Mouse (Mus musculus) retina, adult 2 months (tissue): ENCODE measurements around the gene Frmd4a.
"Not testable (repeated sequence)": the region's sequence is repeated elsewhere in the genome, so short reads cannot be mapped to it uniquely, and the experiment has no call there.

Experiments
- DNase-seq: peaks from one replicate; pipeline ENCODE4 v3.0.0-alpha.2; 2012; ENCODE audit warnings: low read depth, low spot score

Gene Frmd4a

DNA sequence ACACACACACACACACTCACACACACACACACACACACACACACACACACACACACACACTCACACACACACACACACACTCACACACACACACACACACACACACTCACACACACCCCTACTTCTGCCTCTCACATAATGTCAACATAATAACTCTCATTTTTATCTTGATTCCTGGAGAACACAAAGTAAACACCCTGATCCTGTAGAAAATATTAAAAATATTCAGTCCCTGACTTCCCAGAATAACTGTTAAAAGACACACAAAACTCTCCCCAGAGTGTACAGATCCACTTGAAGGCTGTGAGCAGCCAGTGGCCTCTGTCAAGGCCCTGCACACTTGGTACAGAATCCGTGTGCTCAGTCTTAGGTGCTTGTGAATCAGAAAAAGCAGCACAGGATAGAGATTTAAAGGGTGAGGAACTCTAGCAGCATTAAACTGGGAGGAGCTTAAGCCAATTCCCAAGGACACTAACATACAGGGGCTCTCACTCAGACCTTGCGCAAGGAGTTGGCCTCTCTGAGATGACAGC, 597.6 kb downstream of the Frmd4a start:
- no peak for DNase-seq

DNA sequence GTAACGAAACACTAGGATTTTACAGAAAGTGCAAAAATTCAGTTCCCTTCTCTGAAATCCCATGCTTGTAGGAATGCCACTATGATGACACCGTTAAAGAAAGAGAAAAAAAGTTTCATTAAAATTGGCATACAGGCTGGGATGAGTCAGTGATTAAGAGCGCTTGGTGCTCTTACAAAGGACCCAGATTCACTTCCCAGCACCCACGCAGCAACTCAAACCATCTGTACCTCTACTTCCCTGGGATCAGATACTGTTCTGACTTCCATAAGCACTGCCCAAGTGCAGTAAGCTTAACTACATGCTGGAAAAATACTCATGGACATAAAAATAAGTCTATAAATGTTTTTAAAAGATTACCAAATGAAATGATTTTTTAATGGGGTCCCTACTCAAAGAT, 599.5 kb downstream of the Frmd4a start:
- DNase-seq: no peak

DNA sequence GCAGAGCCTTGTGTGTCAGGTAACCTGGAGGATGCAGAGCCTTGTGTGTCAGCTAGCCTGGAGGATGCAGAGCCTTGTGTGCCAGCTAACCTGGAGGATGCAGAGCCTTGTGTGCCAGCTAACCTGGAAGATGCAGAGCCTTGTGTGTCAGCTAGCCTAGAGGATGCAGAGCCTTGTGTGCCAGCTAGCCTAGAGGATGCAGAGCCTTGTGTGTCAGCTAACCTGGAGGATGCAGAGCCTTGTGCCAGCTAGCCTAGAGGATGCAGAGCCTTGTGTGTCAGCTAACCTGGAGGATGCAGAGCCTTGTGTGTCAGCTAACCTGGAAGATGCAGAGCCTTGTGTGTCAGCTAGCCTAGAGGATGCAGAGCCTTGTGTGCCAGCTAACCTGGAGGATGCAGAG, 601.6 kb downstream of the Frmd4a start:
- not testable (repeated sequence) for DNase-seq

DNA sequence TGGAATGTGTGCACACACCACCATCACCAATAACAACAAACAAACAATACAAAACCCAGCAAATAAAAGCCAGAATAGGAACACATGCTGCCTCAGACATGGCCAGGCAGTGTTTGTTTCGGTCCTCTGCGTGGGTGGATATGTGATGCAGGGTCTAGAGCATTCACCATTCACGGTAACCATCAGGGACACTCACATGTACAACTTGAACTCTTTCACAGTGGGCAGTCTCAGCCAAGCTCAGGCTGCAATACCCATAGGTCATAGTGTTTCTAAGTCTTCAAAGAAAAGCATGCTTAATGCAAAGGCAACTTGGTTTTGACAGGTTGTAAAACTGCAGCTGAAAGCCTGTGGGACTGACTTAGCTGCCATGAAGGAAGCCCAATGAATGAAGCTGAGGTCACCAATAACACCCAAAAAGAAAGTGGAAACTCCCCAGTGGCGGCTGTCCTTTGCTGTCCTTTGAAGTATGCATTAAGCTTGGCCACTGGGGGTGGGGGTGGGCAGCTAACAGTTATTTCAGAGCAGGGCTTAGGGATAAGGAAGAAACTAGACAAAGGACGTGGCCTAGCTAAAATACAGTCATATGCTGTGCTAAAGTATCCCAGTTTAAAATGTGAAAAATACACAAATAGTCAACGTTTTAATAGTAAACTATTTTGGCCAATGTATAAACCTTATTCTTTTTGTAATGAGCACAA, 602.5 kb downstream of the Frmd4a start:
- no peak for DNase-seq

DNA sequence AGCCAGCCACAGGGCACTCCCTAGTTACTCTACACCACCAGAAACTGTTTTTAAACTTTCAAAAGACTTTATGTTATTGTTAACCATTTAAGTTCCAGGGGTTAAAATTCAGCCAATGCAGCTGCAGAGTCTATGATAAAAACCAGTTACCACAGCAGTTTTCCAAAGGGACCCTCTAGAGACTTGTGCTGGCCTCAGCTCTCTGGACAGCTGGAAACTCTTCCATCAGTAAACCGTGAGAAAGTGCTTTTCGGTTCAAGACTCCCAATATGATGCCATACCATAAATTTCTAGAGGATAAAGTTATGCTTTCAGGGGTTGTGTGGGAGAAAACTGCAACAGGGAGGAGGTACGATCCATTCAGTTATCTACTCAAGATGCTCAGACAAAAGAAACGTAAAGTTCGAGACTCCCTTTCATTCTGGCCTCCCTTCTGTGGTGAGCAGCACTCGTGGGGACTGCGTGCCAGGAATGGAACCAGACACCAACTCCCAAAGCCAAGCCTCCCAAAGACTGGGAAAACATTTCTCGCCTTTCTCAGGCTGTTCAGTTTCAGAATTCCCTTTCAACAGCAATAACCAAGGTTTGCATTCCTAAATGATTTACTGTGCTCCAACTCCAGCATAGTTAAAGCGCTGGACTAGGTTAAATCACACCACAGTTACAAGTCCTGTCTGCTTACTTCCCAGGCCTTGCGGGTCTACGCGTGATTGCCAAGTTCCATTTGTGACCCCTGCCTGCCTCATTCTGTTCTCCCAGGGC, 603.3 kb downstream of the Frmd4a start:
- no peak for DNase-seq

DNA sequence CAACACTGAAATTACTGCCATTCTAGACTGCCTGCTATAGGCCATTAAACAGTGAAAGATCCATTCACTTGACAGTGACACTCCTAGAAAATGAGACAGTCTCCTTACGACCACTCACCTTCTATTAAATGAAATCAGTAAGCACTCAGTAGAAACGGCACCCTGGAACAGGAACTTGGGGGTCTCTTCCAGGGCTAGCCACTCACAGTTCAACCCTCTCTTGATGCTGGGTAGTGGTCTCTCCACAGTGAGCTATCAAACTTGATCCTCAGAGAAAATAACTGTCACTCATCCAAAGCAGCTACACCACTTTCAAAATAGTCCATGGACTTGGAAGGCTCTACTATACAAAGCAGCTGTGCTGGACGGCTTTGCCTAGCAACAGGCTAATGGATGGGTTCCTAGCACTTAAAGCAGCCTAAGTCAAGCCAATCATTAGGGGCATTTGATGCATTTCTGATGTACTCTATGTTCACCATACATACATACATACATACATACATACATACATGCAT, 604.0 kb downstream of the Frmd4a start:
- no peak for DNase-seq

DNA sequence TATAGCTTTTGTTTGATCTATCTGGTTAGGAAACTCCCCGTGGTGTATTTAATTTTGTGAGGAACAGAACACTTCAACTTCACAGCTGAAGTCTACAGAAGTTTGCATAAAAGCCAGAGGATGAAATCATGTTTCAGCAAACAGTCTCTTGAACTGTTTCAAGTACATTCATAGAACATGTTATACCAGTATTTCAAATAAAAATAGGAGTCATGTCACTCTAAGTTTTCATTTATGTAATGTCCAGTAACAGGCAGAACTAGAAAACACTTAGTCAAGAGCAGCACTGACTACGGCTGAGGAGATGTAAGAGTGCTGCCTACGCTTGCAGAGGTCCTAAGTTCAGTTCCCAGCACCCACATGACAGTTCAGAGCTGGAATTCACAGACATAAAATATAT, 609.4 kb downstream of the Frmd4a start:
- DNase-seq: no peak

DNA sequence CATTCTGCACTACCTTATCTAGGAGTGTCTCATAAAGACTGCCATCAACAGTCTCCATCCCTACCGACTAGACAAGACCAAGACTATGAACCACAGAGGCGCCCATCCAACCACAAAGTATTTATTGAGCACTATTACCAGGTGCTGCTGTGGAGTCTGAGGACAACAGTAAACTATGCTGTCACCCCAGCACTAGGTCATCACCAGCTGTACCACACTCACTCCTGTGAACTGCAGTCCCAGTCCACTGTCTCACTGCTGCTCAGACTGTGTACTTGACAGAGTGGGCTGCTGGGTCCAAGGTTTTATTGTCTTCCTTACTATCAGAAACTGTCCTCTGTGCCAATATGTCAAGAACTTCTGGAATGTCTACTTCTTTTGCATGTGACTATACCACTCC, 611.4 kb downstream of the Frmd4a start:
- no peak for DNase-seq

DNA sequence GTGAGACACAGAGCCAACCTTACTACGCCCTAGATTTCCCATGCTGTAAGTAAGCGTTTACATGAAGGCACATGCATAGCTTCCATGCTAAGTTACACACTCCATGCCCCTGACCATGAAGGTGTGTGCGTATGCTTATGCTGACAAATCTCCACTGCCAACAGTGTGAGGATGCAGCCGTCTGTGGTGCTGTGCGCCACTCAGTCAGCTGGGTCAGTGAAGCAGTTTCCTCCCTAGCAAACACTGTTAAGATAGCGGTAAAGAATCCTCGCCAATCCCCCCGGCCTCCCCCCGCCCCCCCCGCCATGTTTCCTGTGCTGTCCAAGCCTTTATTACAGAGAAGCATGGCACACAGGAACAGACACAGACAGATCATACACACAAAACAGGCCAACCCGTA, 612.0 kb downstream of the Frmd4a start:
- DNase-seq: no peak

DNA sequence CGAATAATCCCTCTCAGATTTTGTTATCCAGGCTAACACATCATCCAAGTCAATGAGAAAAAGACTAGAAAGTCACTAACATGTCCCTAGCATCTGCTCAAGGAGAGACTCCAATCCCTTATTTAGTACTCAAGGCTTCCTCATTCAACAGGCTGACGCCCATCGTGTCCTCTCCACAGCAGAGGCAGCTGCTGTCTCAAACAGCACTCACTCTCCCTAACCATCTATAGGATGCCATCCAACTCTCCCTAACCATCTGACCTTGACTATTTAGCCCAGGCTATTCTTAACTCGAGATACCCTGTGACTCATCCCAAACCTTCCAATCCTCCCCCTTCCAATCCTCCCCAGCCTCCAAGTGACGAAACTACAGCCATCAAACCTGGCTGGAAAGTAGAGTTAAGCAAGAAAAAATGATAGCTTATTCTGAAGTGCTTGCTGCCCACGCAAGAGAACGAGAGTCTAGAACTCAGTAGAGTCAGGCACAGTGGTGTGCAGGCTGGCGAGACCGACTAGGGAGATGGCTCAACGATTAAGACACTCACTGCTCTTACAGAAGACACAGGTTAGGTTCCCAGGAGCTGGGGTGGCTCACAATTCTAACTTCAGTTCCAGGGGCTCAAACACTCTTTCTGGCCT, 612.8 kb downstream of the Frmd4a start:
- no peak for DNase-seq

DNA sequence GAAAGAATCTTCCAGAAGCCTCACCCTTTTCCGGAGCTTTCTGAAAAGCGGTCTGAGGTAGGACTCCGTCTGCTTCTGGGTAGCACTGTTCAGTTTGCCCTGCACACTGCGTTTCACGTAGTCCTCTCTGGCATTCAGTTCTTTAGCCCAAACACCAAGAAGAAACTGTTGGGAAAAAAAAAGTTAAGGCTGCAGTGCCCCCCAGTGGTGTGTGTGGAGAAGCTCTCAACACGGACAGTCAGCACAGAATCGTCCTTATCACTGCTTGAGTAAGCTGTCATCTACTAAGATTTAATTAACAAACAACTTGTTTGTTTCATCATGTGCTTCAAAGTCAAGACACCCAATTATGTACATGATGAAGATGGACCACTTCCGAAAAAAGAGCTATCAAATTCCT, 618.3 kb downstream of the Frmd4a start:
- DNase-seq: no peak

DNA sequence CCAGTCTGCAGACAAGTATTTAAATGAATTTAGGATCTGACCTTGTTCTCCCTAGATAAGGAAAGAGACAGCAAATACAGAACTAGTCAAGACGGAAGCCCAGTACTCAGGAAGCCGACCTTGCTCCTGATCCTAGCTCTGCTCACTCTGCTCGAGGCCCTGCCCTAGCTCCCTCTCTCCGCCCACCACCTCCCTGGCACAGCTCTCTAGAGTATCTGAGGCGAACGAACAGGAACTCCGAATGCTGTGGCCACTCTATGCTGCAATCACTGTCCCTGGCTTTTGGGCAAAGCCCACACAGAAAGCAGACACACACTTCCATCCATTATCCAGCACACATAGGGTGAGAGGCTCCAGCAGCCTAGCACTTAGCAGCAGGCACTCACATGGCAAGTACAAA, 619.1 kb downstream of the Frmd4a start:
- no peak for DNase-seq

DNA sequence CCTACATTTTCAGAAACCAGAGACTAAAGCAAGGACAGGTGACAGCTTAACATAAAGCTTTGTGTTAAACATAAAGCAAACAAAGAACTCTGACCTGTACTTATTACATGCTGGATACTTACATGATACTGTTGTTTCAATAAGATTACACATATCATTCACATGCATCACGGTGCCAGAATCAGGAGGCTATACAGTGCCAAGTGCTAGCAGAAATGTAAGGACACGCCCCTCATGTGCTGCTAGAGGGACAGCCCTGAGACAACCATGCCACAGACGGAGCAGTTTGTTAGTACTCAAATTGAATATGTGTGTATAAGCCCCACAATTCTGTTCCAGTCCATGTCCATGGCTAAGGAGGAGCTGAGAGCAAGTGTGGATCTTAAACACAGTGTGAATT, 620.7 kb downstream of the Frmd4a start:
- DNase-seq: no peak

DNA sequence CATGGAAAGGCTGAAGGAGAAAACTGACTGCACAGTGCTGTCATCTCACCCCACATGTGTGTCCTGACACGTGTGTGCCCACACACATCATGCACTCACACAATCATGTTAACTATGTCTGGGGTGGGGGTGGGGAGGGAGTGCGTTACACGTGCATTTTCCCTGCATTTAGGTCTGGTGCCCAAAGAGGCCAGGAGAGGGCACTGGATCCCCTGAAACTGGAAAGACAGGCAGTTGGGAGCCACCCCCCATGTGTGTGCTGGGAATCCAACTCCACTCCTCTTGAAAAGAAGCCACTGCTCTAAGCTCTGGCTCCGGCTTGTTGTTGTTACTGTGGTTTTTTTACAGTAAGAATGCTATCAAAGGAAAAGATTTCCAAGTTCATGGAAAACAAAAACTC, 627.5 kb downstream of the Frmd4a start:
- no peak for DNase-seq

DNA sequence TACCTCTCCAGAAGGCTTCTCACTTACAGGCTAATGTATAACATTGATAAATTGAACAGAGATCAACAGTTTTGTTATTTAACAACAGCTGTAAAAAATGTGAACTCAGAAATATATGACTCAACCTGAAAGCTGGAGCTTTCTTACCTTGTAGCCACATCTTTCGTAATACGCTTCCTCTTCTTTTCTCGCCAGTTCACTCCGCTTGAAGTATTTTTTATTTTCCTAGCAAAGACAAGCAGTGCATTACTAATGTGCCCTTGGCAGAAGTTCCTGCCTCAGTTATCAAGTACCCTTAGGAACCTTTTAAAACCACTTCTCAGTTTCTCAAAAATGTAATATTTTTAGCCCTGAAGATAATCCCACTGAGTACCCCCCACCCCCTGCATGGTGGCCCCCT, 630.6 kb downstream of the Frmd4a start:
- no peak for DNase-seq

DNA sequence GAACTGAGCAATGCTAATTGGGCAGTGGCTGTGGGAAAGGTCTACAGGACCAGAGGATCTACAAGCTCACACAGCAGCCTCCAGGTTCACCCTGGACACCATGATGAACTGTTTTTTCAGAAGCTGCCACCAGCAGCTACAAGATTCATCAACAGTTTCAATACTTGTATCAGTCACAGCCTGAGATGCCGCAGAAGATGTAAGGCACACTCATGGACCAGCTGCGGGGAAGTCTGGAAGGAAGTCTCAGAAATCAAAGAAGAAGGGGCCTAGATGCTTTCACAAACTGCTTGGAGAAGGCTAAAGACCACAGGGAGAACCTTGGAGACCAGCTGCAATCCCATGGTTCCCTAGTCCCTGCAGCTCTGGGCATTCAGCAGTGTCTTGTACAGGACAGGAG, 632.1 kb downstream of the Frmd4a start:
- DNase-seq: no peak

DNA sequence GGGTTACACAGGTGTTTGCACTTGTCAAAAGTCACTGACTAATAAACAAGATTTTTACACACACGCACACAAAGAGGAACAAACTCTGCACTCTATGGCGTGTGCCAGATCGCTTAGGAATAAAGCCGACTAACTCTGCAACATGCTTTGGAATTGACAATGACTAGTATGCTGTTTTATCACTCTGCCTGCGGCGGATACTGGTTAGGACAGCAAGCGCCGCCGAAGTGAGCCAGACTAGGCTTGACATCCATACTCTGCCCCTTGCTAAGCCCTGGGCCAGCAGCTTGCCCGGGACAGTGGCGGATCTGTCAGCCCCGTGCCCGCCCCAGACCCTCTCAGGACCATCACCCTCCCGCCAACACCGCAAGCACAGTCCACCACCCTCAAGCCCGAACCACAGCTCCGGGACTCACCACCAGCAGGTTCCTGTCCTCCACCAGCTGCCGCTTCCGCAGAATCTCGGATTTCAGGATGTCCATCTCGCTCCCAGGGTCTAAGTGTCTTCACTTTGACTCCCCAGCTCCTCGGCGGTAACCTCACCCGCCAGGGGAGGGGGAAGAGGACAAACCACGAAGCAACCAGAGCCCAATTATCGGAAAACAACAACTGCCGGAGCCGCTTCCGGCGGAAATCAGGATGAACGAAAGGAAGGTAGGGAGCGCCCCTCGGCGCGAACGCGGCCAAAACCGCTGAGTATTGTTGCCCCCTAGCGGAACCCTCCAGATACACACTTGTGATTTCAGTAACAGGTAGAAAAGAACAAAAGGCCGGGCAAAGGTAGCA, 634.2 kb downstream of the Frmd4a start, which contains the start of gene Prpf18:
Gene Prpf18 (minus strand): TSS at position 614 of the 786 bp plus-strand sequence.
- peak; percentile 79 for DNase-seq

DNA sequence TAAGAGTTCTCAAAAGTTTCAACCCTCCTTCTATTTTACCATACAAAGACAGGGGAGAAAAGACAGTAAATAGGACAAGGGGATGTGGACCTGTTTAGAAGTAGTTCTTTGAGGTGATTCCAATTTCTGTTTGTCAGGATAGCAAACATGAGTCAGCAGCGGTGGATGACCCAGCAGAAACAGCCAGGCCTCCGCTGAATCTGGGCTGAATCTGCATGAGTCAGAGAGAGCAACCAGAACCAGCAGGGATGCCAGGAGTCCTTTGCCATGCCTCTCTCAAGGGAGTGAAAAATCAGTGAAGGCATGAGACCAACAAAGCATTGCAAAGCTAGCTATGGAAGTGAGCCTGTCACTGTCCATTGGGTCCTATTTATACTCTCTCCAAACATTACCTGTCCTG, 643.2 kb downstream of the Frmd4a start:
- DNase-seq: no peak
